Mouse (Mus musculus): ENCODE measurements around the gene Gdpd3.

DNA sequence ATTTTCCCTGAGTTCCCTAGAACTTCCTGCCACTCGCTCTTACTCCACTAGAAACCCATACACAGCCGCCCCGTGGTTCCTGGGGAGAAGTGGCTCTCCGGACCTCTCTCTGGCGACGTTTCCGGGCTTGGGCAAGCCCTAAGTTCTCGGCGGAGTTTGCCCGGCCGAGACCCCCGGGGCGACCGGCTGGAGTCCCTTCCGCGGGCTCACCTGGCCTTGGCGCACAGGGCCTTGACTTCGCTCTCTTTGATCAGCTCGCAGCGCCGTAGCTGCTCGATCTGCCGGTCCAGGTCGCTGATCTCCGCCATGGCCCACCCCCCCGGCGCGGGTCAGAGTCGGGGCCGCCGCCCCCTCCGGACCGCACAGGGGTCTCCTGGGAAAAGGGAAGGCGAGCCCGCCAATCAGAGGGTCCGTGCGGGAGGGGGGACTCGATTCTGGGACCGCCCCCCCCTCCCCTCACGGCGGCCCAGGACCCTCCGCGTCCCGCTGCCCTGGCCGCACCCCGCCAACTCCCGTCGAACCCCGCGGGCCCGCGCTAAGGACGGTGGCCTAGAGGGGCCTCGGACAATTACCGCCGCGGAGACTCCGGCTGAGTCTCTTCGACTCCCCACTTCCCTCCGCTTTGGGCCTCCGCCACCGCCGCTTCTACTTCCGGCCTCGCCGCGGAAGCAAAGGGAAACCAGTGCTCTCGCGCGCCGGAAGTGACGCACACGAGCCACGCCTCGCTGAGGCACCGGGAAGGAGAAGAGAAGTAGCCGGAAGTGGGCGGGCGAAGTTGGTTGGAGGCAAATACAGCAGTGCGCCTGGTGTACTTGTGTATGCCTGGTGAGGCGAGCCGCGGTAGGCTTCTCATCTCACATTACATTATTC lies 26.0 kb downstream of the Gdpd3 start, which contains the start of gene Ppp4c:
- no peak for TF ChIP-seq CTCF (IDR thresholded peaks at IDR 0.05; ENCODE audit: extremely low read depth, insufficient read depth, low read length)
- peak; percentile 84 for TF ChIP-seq POLR2A (IDR thresholded peaks at IDR 0.05; ENCODE audit: extremely low read depth, insufficient read depth, low read length)
